Mouse (Mus musculus) embryonic fibroblast, embryonic 13.5 days (primary cell): ENCODE results near the gene Cmya5. TPM values are rescaled to one million over a fixed set of nuclear protein-coding genes. Genes with fewer than 3 reads are reported as not detected.

Source experiments
- H3K27ac ChIP-seq: 2 replicates; pipeline ENCODE4 v1.5.1; 2012; ENCODE audit warnings: low read length, control low read depth, inconsistent platforms; ENCODE audit not compliant: insufficient read depth
- H3K4me1 ChIP-seq: 2 replicates; pipeline ENCODE4 v1.6.1; 2011; ENCODE audit warnings: low read length; ENCODE audit not compliant: control insufficient read depth, insufficient read depth
- H3K4me3 ChIP-seq: 2 replicates; pipeline ENCODE4 v1.5.1; 2011; ENCODE audit warnings: mild to moderate bottlenecking, control low read depth, low read length; ENCODE audit not compliant: insufficient read depth
- CTCF ChIP-seq: IDR thresholded peaks from 2 replicates; pipeline ENCODE4 v1.5.1; 2011; ENCODE audit warnings: mild to moderate bottlenecking, control low read depth, low read length, moderate library complexity, borderline replicate concordance; ENCODE audit not compliant: insufficient read depth
- POLR2A ChIP-seq: IDR thresholded peaks from 2 replicates; pipeline ENCODE4 v1.6.1; 2011; ENCODE audit warnings: low read depth, mild to moderate bottlenecking, control low read depth, low read length, moderate library complexity
- polyA plus RNA-seq: library from polyadenylated mRNA; stranded (reverse); fragments of >200 nt; gene quantifications from 2 replicates; pipeline ENCODE4 v1.2.4, GENCODE M21; 2011; ENCODE audit warnings: low read depth; ENCODE audit not compliant: missing spikeins, insufficient read length

Gene Cmya5
- polyA plus RNA-seq, 1 experiment = 1.4 TPM

GRCm38 (mm10) chr13:93000640-93001351 lies 143.7 kb downstream of the Cmya5 start:
- TF ChIP-seq CTCF (no peak), POLR2A (no peak)
- no peak overlapping the region for H3K4me3 ChIP-seq
- no peaks in the 10 kb centered on the region for H3K4me1 ChIP-seq
- H3K27ac ChIP-seq = no peak overlapping the region

DNA sequence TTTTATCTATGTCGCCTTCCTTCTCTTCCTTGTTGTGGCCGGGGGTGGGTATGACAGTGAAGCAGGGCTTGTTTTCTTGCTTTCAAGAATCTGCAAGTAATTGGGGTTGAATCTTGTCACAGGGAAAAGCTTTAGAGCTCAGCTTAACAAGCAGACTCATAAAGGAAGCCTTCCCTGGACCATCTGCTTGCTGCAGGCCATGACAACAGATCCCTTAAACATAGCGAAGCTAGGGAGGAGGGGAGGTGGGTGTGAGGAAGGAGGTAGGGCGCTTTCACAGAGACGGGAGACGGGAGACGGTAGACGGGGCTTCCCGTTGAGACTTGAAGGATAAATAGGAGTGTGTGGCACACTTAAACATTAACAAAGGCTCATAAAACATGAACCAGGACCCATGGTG lies 144.7 kb downstream of the Cmya5 start:
- Histone ChIP-seq H3K4me3 (no peak overlapping the region), H3K27ac (no peak overlapping the region), H3K4me1 (no peaks in the 10 kb centered on the region)
- TF ChIP-seq POLR2A (no peak), CTCF (no peak)

DNA sequence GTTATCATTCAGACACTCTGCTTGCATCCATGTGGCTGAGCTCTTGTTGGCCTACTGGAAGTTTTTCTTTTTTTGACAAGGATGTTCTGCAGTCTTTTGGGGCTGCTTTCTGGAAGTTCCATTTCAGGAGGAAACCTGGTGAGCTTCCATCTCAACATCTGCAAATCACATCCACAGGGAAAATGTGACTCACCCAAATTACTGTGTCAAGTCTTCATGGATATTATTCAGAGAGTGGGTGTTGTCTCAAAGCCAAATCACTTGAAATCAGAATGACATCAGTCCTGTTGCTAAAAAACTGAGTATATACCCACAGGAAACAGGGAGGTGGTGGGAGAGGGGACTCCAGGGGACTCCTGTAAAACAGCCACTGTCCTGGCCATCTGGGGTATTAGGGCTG lies 149.8 kb downstream of the Cmya5 start:
- Histone ChIP-seq H3K4me3 (no peak overlapping the region), H3K27ac (peak overlapping the region; percentile 51), H3K4me1 (0 out of 2 replicates have a peak, but pooled peaks cover 7% of the 10 kb centered on the region)
- TF ChIP-seq POLR2A = no peak
- no peak for TF ChIP-seq CTCF

DNA sequence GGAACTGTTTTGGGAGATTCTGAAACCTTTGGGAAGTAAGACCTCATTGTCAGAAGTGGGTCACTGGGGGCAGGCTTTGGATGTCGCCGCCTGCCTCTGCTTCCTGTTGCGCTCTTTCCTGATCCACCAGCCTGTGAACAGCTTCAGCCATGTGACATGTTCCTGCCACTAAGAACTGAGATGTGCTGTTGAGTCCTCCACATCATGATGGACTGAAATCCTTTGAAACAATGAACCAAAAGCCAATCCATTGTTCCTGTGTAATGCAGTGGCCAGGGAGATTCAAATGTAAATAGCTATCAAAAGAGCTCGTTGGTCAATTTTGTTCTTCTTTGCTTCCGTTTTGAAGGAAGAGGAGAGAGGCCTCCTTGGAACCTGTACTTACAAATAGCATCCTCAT lies 151.7 kb downstream of the Cmya5 start:
- H3K27ac ChIP-seq = no peak overlapping the region
- no peak overlapping the region for H3K4me3 ChIP-seq
- 0 out of 2 replicates have a peak, but pooled peaks cover 7% of the 10 kb centered on the region for H3K4me1 ChIP-seq
- no peak for TF ChIP-seq POLR2A

Other genes with a start within 250 kb of the Cmya5 start
- gene Tent2, start 47.7 kb upstream of the Cmya5 start, polyA plus RNA-seq = 81.9 and 110 TPM in 2 replicates
- gene Homer1, start 154.9 kb upstream of the Cmya5 start, polyA plus RNA-seq = 19.4 and 21.5 TPM in 2 replicates